Mouse (Mus musculus): ENCODE results near the gene Polr2h.

- TF ChIP-seq MAX (IDR thresholded peaks at IDR 0.05) (no peak), CTCF (IDR thresholded peaks at IDR 0.05; ENCODE audit: control insufficient read depth, insufficient read depth, insufficient read length) (no peak), MYOD1 (IDR thresholded peaks at IDR 0.05; ENCODE audit: control insufficient read depth, insufficient read length, low read depth) (no peak), USF1 (IDR thresholded peaks at IDR 0.05; ENCODE audit: low read depth) (no peak), MYOG (IDR thresholded peaks at IDR 0.05; ENCODE audit: control insufficient read depth, extremely low read depth, insufficient read length) (no peak)
Observed at GRCm38 (mm10) chr16:20721808-20722207, 4.3 kb downstream of the Polr2h start.

All from C2C12 (cell line).